In genomic region chr5:142709436-142709835, GRCm38 (mm10) we compare ENCODE assay signal across 35 mouse cellular contexts. TPM values are rescaled to one million over a fixed set of nuclear protein-coding genes. Genes with fewer than 3 reads are reported as not detected.
"Had no signal": no experiment of that assay in that cellular context is flagged by ENCODE, and none has a peak within 500 bp of the region (broad histone marks: within the 10 kb centered on the region; RNA-seq: fewer than 3 reads in every experiment).

No protein-coding gene starts in this region.

- DNase-seq: left cerebral cortex, postnatal 4 days; liver; liver, embryonic 13.5 days; liver, postnatal 0 days; lung, adult 2 months; lung, embryonic 14.5 days; lung, postnatal 10 days; lung, postnatal 36 days; lung, postnatal 4 days; midbrain, embryonic 14.5 days had no signal

- H3K4me3 ChIP-seq: left cerebral cortex, adult 2 months; limb, embryonic 10.5 days; limb, embryonic 12.5 days; limb, embryonic 13.5 days; limb, embryonic 15.5 days; liver, embryonic 12.5 days; liver, embryonic 13.5 days; liver, embryonic 15.5 days; lung, embryonic 15.5 days; megakaryocyte, embryonic 14.5 days; midbrain, embryonic 10.5 days; midbrain, embryonic 12.5 days; midbrain, embryonic 13.5 days; midbrain, embryonic 15.5 days; myocyte; neural tube, embryonic 12.5 days; neural tube, embryonic 13.5 days had no signal

- H3K4me2 ChIP-seq: limb, embryonic 12.5 days; limb, embryonic 13.5 days; limb, embryonic 15.5 days; liver, embryonic 11.5 days; liver, embryonic 12.5 days; liver, embryonic 13.5 days; liver, embryonic 15.5 days; lung, embryonic 14.5 days; lung, embryonic 15.5 days; midbrain, embryonic 11.5 days; midbrain, embryonic 12.5 days; midbrain, embryonic 13.5 days; midbrain, embryonic 15.5 days; neural tube, embryonic 12.5 days; neural tube, embryonic 13.5 days had no signal

- H3K4me1 ChIP-seq: limb, embryonic 10.5 days; limb, embryonic 12.5 days; limb, embryonic 13.5 days; limb, embryonic 15.5 days; liver, embryonic 12.5 days; liver, embryonic 13.5 days; liver, embryonic 15.5 days; lung, embryonic 15.5 days; megakaryocyte, embryonic 14.5 days; midbrain, embryonic 10.5 days; midbrain, embryonic 12.5 days; midbrain, embryonic 15.5 days; neural tube, embryonic 12.5 days had no signal

- ATAC-seq: liver, embryonic 12.5 days; liver, postnatal 0 days; midbrain, embryonic 13.5 days; midbrain, embryonic 15.5 days; midbrain, embryonic 16.5 days had no signal

- H3K27me3 ChIP-seq: limb, embryonic 12.5 days; limb, embryonic 13.5 days; limb, embryonic 15.5 days; lung, embryonic 15.5 days; midbrain, embryonic 12.5 days; midbrain, embryonic 13.5 days; midbrain, embryonic 15.5 days; neural tube, embryonic 12.5 days; neural tube, embryonic 13.5 days had no signal

- H3K9ac ChIP-seq: limb, embryonic 12.5 days; limb, embryonic 13.5 days; limb, embryonic 15.5 days; liver, embryonic 12.5 days; liver, embryonic 13.5 days; liver, embryonic 14.5 days; liver, embryonic 15.5 days; liver, postnatal 0 days; lung, embryonic 14.5 days; lung, embryonic 15.5 days; midbrain, embryonic 12.5 days; midbrain, embryonic 13.5 days; midbrain, embryonic 15.5 days; neural tube, embryonic 12.5 days; neural tube, embryonic 13.5 days had no signal

- H3K36me3 ChIP-seq: limb, embryonic 15.5 days; liver, embryonic 12.5 days; liver, embryonic 13.5 days; liver, embryonic 15.5 days; lung, embryonic 15.5 days had no signal

- H3K27ac ChIP-seq: left cerebral cortex, adult 2 months; limb, embryonic 10.5 days; limb, embryonic 12.5 days; limb, embryonic 13.5 days; limb, embryonic 15.5 days; liver, embryonic 12.5 days; liver, embryonic 13.5 days; liver, embryonic 14.5 days; liver, embryonic 15.5 days; lung, embryonic 15.5 days; macrophage; midbrain, embryonic 10.5 days; midbrain, embryonic 12.5 days; midbrain, embryonic 13.5 days; midbrain, embryonic 15.5 days; neural tube, embryonic 12.5 days; neural tube, embryonic 13.5 days had no signal

- H3K9me3 ChIP-seq: limb, embryonic 10.5 days; limb, embryonic 15.5 days; lung, embryonic 15.5 days; midbrain, embryonic 13.5 days; midbrain, embryonic 15.5 days; neural tube, embryonic 13.5 days had no signal

RNA-seq across cellular contexts. Expression of gene Slc29a4, which starts 17.1 kb away (rescaled TPM):
- total RNA-seq: liver, adult 2 months; megakaryocyte progenitor cell, adult 5-6 weeks; megakaryocyte, adult 5-6 weeks; megakaryocyte-erythroid progenitor cell, adult 5-6 weeks had no signal
- polyA plus RNA-seq: macrophage, myocyte had no signal
